Mouse (Mus musculus): ENCODE data around the gene Necap1. TPM values are rescaled to one million over a fixed set of nuclear protein-coding genes. Genes with fewer than 3 reads are reported as not detected.

The Necap1 gene
- 14.5 and 27.2 TPM in 2 replicates for polyA plus RNA-seq (2012; ENCODE audit: low replicate concordance)

GRCm38 (mm10) chr6:122873871-122874719 is at the start of gene Necap1:
Gene Necap1 (plus strand): TSS chr6:122874474.

GRCm38 (mm10) chr6:122855955-122856354 is 18.3 kb upstream of the Necap1 start, which contains the start of gene C3ar1:
Gene C3ar1 (minus strand): TSS chr6:122856161.

GRCm38 (mm10) chr6:122921451-122921850 is 47.2 kb downstream of the Necap1 start, which contains the start of gene Clec4a1:
Gene Clec4a1 (plus strand): TSS chr6:122921848.

Other genes starting within 250 kb of the Necap1 start
- not detected in 2 replicates for gene Dppa3, start 248.1 kb upstream of the Necap1 start, polyA plus RNA-seq (2012; ENCODE audit: low replicate concordance)
- not detected in 2 replicates for gene Nanog, start 167.0 kb upstream of the Necap1 start, polyA plus RNA-seq (2012; ENCODE audit: low replicate concordance)
- gene Slc2a3, start 72.8 kb upstream of the Necap1 start, polyA plus RNA-seq (2012; ENCODE audit: low replicate concordance), result 20.4 and 22.0 TPM in 2 replicates
- 75.7 and 155 TPM in 2 replicates for gene Foxj2, start 54.6 kb upstream of the Necap1 start, polyA plus RNA-seq (2012; ENCODE audit: low replicate concordance)
- gene C3ar1, start 18.3 kb upstream of the Necap1 start, polyA plus RNA-seq (2012; ENCODE audit: low replicate concordance), result 0.10 and 0.12 TPM in 2 replicates
- gene Clec4a1, start 47.4 kb downstream of the Necap1 start, polyA plus RNA-seq (2012; ENCODE audit: low replicate concordance), result 1.5 and 4.9 TPM in 2 replicates
- 1.2 and 4.8 TPM in 2 replicates for gene Clec4a3, start 78.0 kb downstream of the Necap1 start, polyA plus RNA-seq (2012; ENCODE audit: low replicate concordance)
- 0.17 TPM in 1 of 2 replicates, not detected in the other for gene Clec4a4, start 115.9 kb downstream of the Necap1 start, polyA plus RNA-seq (2012; ENCODE audit: low replicate concordance)
- 0.51 TPM in 1 of 2 replicates, not detected in the other for gene Clec4b1, start 175.5 kb downstream of the Necap1 start, polyA plus RNA-seq (2012; ENCODE audit: low replicate concordance)
- 15.8 and 16.7 TPM in 2 replicates for gene Clec4a2, start 232.0 kb downstream of the Necap1 start, polyA plus RNA-seq (2012; ENCODE audit: low replicate concordance)